Mouse (Mus musculus) liver, postnatal 0 days (tissue): ENCODE results near the gene Kifc5b.

Source experiments
- CTCF ChIP-seq: sonication (generic); IDR thresholded peaks from 2 replicates; pipeline ENCODE4 v1.5.1; 2016; ENCODE audit warnings: antibody characterized with exemption, low read depth
- EP300 ChIP-seq: IDR thresholded peaks from 2 replicates; pipeline ENCODE4 v1.6.1; 2016; ENCODE audit warnings: antibody characterized with exemption, low read depth, mild to moderate bottlenecking

- no peak for TF ChIP-seq CTCF
- TF ChIP-seq EP300 = no peak
These were observed 12.6 kb upstream of the Kifc5b start for GRCm38 (mm10) chr17:26904320-26904719.
